Mouse (Mus musculus) ES-E14 (cell line): ENCODE data around the gene Rnf151.

Experiments
- MAFK ChIP-seq: IDR thresholded peaks from 2 replicates; pipeline ENCODE4 v1.6.1; 2014; ENCODE audit warnings: mild to moderate bottlenecking, low read depth, low read length, inconsistent platforms; ENCODE audit not compliant: insufficient read depth
- ZNF384 ChIP-seq: IDR thresholded peaks from 2 replicates; pipeline ENCODE4 v1.6.1; 2012; ENCODE audit warnings: low read depth, low read length, inconsistent platforms

DNA sequence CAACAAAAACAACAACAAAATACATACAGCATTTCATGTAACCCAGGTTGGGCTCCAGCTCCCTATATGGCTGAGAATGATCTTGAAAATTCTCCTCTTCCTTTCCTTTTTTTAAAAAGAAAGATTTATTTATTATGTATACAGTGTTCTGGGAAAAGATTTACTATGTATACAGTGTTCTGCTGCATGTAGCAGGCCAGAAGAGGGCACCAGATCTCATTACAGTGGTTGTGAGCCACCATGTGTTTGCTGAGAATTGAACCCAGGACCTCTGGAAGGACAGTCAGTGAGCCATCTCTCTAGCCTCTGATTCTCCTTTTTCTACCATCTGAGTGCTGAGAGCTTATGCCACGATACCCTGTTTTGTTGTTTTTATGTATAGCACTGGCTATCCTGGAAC, 16.6 kb upstream of the Rnf151 start:
- TF ChIP-seq ZNF384: no peak
- no peak for TF ChIP-seq MAFK
